Mouse (Mus musculus) right cerebral cortex, postnatal 10 days (tissue): ENCODE measurements around the gene Lamb3.
A peak's percentile ranks its signal among the peaks of the same experiment; 100 is the strongest.

ENCODE experiments used
- DNase-seq, 2 experiments: peaks; one replicate each; pipeline ENCODE4 v3.0.0; 2021; ENCODE audit warnings: low spot score in 2 of 2

The Lamb3 gene

DNA sequence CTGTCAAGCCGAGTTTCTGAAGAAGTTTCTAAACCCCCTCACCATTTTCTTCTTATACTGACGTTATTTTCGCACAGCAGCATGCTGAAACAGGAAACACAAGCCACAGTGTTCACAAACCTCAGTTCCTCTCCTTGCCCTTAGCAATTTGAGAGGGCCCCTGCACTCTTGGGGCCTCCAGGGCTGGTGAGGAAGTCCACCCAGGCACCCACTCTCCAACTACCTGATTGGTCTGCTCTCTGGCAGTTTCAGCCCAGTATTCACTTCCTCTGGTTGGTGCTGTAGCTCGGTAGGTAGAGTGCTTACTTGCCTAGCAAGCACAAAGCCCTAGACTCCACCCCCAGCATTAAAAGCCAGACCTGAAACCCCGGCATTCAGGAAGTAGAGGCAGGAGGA is 6.1 kb upstream of the Lamb3 start, which contains the start of gene Traf3ip3:
TSS of gene Traf3ip3 (minus strand) at position 321 of the 396 bp plus-strand sequence.
- peak in 1 of 2 experiments; percentile 47 for DNase-seq

DNA sequence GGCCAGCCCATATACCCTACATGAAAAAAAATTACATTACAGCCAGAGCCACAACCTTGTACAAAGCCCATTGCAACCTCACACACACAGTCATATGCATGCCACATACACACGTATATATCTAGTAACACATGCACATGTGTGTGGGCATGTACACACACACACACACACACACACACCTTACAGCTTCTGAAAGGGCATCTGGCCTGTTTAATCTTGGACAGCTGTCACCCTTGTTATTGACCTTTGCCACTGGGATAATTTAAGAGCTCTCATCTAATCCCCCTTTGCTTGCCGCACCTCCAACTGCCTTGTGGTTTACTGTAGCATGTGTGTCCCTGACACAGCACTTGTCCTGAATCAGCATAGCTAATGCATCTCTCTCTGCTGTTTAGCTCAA is 3.7 kb upstream of the Lamb3 start:
- DNase-seq: no peak

DNA sequence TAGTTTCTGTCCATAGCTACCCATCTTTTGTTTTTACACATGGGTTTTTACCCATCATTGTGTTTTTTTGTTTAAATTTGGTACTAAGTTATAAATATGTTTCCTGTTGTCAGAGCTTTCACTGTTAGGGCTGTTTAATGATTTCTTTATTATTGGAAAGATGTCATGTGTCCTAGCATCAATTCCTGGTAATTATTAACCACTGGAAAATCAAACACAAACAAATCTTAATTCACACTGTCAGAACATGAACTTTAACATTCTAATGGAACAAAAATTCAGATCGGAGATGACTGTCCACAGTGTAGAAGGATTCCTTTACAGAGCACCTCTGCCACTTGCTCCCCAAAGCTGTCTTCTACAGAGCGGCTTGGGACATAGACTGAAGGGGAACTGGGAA is 2.1 kb upstream of the Lamb3 start:
- DNase-seq: no peak

DNA sequence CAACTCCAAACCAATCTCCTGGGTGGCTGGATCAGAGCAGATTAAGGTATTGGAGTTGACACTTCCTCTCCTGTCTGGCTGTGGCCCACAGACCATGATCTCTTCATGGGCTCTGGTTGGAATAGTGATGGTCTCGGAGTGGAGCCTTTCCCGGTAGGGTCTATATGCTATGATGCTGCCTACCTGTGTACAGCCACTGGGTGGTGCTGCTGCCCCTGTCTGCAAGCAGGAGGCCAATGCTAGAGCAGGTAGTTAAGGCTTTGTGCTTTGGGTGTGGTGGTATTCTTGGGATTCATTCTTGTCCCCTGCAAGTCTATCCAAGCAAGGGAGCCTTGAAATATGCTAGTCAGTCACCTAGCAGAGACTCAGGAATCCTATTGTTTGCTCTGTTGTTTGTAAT is 679 bp downstream of the Lamb3 start:
- peak; percentile 61 to 77 for DNase-seq

DNA sequence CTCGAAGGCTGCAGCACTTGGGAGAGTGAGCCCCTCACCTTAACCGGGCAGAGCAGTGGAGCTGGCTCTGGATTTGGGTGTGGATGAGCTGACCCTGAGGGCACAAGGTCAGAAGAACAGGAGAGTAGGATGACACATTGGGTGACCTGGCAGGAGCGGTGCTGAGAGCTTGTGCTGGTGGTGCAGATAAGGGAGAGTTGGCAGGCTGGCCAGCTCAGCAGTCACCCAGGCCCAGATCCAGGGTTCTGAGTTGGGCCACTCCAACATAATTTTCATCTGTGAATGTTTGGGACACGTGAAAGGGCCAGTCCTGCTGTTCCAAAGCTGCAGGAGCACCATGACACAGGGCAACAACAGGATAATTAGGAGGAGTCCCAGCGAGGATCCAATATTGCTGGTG is 3.9 kb downstream of the Lamb3 start:
- no peak for DNase-seq

DNA sequence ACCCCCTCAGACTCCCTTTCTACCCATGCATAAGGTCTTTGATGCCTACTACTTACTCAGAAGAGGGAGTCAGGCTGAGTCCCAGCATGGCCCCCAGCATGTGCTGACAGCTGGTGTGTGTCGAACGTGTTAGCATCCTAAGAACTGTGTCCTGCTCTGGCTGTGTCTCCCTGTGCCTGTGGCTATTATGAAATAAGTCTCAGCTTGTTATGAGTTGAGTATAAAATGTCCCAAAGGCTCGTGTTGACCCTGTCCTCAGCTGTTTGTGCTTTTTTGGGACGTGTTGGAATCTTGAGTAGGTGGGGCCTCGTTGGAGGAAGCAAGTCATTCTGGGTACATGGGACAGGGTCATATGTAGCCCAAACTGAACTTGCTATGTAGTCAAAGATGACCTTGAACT is 6.6 kb downstream of the Lamb3 start:
- no peak for DNase-seq

DNA sequence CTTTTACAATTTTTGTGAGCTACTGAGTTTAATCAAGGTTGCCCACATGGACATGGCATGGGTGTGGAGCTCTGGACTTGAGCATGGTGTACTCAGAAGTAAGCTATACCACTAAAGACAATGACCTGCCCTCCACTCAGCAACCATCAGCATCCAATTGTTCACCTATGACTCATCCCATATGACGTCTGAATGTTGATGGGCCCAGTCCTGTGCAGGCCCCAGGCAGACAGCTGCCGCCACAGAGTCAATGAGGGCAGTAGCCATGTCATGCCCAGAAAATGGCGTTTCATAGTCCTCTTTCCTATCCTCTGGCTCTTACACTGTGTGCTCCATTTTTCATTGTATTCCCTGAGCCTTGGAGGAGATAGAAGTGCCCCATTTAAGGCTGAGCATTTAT is 8.5 kb downstream of the Lamb3 start:
- no peak for DNase-seq

DNA sequence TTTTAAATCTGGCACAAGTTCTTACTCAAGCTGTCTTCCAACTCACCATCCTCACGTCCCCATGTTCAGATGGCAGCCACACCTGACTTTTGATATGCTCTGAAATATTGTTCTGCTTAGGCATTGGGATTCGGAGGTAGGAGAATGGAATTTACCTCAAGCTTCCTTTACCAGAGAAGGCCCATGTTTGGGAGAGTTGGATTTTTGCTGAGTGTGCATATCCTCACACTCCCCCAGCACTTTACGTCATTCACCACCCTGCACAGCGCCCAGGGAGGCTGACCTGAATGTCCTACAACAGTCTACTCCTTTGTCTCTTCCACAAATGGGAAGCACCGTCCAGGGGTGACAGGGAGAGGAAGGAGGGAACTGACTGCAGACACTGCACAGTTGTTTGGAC is 12.9 kb downstream of the Lamb3 start:
- DNase-seq: no peak

DNA sequence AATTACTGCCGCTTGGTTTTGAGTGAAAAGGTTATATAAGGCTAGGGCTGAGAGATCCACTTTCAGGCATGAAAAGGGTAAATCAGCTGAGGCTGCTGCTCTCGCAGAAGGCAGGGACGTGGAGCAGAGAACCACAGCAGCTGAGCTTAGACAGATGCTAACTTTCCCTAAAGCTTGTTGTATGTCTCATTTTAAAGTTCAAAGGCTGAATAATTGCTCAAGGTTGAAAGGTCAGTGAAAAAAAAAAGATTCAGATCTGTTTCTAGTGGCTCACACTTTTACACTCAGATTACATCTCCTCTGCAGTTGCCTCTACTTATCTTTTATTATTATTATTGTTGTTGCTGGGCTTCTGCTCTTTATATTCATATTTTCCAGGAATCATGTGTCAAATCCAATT is 18.0 kb downstream of the Lamb3 start:
- no peak for DNase-seq

DNA sequence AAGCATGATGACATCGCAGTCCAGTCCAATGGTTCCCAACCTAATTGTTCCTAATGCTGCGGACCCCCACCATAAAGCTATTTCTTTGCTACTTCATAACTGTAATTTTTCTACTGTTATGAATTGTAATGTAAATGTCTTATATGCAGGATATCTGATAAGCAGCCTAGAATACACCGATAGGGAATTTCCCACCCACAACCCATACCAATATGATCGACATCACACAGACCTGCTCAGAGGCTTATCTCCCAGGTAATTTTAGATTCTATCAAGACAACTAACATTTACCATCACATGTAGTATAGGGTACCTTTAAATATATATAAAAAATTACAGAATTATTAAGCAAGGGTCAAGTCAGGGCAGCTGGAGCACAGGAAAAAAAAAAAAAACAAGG is 18.6 kb downstream of the Lamb3 start:
- DNase-seq: no peak

DNA sequence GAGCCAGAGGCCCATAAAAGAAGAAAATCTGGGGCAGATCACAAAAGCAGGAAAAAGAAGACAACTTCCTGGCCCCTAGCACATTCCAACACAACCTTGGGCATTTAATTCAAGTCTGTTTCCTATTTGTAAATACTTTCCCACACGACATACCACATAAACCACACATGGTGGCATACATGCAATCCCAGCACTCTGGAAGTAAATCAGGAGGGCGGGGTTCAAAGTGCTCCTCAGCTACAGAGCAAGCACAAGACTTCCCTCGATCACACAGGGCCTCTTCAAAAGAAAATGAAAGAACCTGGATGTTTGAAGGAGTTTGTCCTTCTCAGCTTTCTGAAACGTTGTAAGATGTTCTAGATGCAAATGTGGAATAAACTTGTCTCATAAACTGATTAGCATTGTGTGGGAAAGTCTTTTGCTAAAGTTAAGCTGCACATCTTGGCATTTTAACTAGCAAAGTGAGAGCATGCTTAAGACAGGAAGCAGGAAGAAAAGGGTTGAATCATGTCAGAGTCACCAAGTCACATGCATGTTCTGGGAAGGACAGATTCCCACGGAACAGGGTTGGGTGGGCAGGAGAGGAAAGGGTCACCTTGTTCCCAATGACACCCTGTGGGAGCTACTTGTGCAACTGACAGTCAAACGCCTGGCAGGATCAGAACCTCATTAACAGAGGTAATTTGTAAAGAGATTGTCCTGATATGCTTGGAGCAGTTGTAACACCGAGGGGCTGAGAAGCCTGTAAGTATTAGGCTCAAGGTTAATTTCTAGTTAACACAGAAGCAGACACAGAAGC is 19.4 kb downstream of the Lamb3 start:
- DNase-seq: no peak

DNA sequence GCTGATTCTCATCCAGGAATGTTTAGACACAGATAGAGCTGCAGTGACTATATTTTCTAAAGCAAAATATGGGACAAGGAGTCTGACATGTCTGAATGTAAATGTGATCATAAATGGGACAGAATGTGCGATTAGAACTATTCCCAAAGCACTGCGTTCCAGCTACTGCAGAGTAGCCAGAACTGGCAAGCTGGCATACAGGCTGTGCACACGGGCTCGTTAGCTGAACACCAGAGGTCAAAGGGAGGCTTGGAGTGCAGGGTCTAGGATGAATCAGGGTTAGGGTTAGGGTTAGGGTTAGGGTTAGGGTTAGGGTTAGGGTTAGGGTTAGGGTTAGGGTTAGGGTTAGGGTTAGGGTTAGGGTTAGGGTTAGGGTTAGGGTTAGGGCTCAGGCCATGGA is 20.0 kb downstream of the Lamb3 start:
- no peak for DNase-seq

DNA sequence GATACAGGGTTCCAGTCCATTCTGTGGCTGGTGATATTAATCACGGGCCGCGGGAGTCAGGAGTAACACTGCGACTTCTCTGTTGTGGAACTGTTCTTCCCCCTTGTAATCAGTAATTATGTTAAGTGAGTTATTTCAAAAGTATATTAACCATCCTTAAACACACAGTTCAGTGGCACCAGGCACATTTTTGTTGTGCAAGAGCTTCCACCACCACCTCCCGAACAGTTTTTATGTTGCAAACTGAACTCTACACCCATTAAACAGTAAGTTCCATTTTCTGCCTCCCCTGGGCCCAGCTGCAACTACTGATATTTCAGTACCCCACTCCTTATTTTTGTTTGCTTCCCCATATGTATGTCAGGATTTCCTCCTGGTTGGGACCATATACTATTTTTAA is 22.1 kb downstream of the Lamb3 start:
- no peak for DNase-seq

DNA sequence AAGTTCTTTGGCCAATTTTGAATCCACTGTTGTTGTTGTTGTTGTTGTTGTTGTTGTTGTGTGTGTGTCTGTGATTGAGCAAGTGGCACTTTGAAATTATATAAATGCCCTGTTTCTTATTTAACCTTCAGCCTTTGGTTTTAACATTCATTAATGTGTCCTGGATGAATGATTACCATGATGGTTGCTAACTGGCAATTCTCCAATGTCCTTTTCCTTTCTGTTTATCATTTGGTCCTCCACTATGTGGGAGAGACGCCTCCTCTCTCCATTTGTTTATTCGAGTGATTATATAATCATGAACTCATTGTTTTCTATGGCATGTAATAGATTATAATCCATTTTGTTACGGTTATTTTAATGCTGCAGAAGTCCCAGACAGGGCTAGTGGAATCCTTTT is 23.0 kb downstream of the Lamb3 start:
- no peak for DNase-seq

DNA sequence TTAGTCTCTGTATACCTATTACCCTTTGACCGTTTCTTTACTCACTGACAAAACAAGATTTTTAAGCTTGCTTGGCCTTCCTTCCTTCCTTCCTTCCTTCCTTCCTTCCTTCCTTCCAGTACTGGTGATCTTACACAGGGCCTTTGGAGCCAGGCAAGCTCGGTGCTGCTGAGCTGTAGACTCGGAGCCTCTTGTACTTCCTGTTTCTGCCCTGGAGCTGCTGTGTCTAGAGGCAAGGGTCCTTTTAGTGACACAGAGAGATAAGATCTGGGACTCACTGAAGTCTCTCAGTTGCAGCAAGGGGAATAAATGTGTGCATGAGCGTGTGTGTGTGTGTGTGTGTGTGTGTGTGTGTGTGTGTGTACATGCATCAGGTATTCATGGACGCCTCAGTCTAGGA is 23.4 kb downstream of the Lamb3 start:
- no peak for DNase-seq

DNA sequence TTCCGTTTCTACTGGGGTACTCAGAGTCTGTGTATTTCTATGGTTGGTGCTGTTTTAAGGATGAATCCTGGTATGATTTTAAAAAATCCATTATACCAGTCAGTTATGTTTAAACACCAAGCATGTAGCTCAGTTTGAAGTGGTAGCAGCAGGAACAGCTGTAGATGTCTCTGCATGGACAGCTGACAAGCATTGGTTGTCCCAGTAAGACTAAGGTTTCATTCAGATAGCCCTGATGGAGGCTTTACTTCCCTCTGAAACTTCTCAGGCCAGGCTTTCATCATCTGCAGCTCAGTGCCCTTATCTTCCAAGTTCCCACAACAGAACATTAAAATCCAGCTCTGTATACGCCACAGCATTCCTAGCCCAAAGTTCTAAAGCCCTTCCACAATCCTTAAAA is 25.2 kb downstream of the Lamb3 start:
- DNase-seq: no peak

DNA sequence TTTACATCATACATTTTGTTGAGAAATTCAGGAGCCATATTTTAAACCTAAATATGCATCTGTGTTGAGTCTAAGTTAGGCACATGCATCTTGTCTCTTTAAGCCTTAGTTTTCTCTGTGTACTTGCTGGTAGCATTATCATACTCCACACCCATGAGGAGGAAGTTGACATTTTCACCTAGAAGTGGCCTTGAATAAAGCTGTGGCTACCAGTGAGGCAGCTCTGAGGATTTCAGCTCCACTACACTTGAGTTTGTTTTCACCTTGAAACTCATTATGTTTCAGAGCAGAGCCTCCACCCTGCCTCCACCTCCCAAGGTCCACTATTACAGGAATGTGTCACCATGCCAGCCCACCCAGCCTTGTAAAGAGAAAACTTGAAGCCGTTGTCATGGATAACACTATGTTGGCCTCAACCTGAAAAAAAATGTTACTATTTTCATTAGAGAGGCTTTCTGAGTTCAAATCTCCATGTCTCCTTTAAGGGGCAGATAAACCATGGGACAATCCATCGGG is 26.7 kb downstream of the Lamb3 start:
- no peak for DNase-seq

DNA sequence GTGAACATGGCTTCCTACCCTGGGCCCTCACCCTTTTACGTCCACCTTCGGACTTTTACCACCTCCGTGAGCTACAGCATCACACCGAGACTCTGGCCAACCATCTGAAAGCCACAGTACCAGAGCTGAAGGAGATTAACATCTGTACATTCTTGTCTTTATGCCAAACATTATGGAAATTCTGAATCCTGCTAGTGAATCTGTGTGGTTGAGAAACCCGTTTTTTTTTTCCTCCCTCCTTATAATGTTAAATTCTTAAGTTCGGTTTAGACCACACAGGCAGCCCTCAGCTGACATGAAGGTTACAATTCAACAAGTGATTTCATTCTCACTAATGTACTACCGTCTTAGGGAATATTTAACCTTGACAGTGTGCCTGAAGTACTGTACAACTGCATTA is 27.4 kb downstream of the Lamb3 start:
- no peak for DNase-seq

DNA sequence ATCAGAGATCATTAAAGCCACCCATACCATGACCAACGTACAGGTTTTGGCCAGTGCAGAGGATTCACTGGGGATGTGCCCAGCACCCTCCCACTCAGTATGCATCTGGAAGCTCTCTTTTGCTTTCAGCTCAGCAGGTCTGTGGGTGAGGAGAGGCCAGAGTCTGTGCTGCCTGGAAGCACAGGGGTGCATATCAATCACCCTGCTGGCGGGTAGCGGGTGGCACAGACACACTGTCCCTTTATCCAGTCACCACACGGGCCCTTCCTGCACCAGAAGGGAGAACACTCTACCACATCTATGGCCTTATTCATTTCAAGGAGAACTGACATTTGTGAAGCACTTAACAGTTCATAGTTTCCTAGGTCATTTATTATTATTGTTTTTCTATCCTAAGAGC is 30.9 kb downstream of the Lamb3 start:
- DNase-seq: peak; percentile 65 to 72

DNA sequence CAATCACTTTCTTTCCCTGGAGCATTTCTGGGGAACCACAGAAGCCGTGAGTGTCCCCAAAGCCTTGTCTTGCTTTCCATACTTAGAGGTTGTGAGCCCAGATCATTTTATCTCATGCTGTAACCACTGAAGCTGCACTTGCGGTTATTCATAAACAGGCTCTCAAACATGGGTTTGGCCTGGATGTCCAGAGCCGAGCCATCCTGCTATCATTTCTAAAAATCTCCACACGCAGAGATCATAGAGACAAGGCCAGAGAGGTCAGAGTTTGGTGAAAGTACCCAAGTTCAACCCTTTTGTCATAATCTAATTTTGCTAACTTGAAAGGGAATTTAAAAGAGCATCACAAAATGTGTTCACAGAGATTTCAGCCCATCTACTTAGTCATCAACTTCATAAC is 33.9 kb downstream of the Lamb3 start:
- no peak for DNase-seq

DNA sequence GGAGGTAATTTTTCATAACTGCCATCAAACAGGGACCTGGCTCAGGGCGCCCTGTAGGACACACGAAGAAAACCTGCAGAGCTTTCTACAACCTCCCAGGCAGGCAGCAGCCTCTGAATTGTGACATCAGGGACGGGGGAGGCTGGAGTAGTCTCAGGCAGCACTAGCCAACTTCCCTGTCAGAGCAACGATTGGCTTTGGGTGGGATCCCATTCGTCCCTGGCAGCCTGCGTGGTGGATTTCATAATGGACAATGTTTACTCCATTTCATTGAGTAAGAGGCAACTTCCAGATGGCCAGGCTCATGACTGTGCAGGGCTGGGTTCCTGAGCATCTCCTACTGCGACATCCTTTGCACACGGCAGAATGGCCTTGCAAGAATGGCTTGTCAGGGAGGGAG is 34.7 kb downstream of the Lamb3 start:
- DNase-seq: peak; percentile 90 to 93

DNA sequence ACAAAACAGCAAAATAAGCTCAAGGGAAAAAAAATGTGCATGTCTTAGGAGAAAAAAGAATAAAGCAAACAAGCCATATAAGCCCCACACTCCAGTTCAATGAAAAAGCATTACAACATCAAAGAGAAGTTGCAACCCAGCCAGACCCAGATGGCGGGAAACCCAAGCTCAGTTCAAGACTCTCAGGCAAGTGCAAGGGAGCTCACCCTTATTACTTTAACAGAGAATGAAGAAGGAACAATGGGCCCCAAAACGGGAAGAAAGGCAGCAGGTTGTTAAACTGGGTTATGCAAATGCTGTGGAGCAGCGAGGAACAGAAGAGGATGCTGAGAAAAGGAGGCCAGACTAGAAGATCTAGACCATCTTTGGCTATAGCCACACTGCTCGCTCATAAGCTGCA is 35.4 kb downstream of the Lamb3 start:
- DNase-seq: no peak

DNA sequence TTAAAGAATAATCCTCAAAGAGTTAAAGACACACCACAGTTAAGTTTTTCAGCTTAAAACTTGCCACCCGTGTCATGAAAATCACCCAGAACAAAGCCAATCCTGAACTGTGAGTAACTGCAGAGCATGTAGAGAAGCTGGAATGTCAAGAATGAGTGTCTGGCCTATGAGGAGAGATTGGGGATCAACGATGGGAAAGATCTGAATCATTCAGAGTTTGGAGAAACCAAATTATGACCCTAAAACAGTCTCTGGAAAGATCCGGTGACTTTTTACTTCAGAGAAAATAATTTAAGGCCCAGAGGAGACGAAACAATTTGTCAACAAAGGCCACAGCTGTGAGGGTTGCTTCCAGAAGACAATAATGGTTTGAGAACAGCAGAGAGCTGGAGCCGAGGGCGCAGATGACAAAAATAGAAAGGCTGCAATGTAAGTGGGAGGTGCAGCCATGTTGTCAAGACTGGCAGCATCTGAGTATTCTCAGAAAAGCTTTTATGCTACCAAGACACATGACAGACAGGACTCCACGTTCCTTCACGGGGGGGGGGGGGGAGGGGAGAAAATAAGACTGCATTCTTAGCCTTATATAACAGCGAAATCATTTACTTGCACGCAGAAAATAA is 36.2 kb downstream of the Lamb3 start:
- no peak for DNase-seq
